Mouse (Mus musculus) olfactory bulb, adult 2 months (tissue): ENCODE measurements around the gene Csmd2.

Experiments
- CTCF ChIP-seq: fragments of 200-500 bp; IDR thresholded peaks from 2 replicates; pipeline ENCODE4 v1.5.1; 2012; ENCODE audit warnings: low read depth, mild to moderate bottlenecking, low read length, moderate library complexity; ENCODE audit not compliant: insufficient read depth
- POLR2A ChIP-seq: fragments of 200-500 bp; IDR thresholded peaks from 2 replicates; pipeline ENCODE4 v1.6.1; 2012; ENCODE audit warnings: mild to moderate bottlenecking, low read depth, low read length, moderate library complexity; ENCODE audit not compliant: insufficient read depth

- TF ChIP-seq POLR2A (no peak), CTCF (no peak)
Observed at GRCm38 (mm10) chr4:128288095-128288494, 300.4 kb downstream of the Csmd2 start.
